Comparison of ENCODE assay signal across 8 mouse cellular contexts in genomic region chrX:140510696-140511429, GRCm38 (mm10). TPM values are rescaled to one million over a fixed set of nuclear protein-coding genes. Genes with fewer than 3 reads are reported as not detected.
DNase-seq lines count a peak whose midpoint lies in the region; ATAC-seq lines count a peak whose summit lies in the region.

No protein-coding gene starts in this region.

- peak overlapping the region; percentile 21; the same call in 1 of the 2 replicates for H3K4me2 ChIP-seq in forebrain, embryonic 14.5 days (ENCODE audit: low read length)
- peak overlapping the region; percentile 54 for H3K4me2 ChIP-seq in heart, embryonic 16.5 days (ENCODE audit: low read depth, low read length)
- H3K4me2 ChIP-seq in liver, embryonic 13.5 days = peak overlapping the region; percentile 23; the same call in 1 of the 2 replicates

- 0 out of 2 replicates have a peak, but pooled peaks cover 5% of the 10 kb centered on the region for H3K27me3 ChIP-seq in forebrain, embryonic 14.5 days (replicated peaks; ENCODE audit: control insufficient read depth, insufficient read depth, low read length)
- H3K27me3 ChIP-seq in heart, embryonic 16.5 days (ENCODE audit: control insufficient read depth, insufficient read depth, low read length) = no peaks in the 10 kb centered on the region; the same call in 1 of the 2 replicates
- no peaks in the 10 kb centered on the region; the same call in 1 of the 2 replicates for H3K27me3 ChIP-seq in liver, embryonic 13.5 days

- no peaks in the 10 kb centered on the region for H3K36me3 ChIP-seq in forebrain, embryonic 14.5 days (ENCODE audit: control insufficient read depth, insufficient read depth, low read length)
- H3K36me3 ChIP-seq in heart, embryonic 16.5 days (ENCODE audit: control insufficient read depth, insufficient read depth) = no peaks in the 10 kb centered on the region
- H3K36me3 ChIP-seq in liver, embryonic 13.5 days = no peaks in the 10 kb centered on the region

- no peaks in the 10 kb centered on the region for H3K4me1 ChIP-seq in forebrain, embryonic 14.5 days (ENCODE audit: control insufficient read depth, insufficient read depth, low read length)
- no peaks in the 10 kb centered on the region for H3K4me1 ChIP-seq in heart, embryonic 16.5 days (ENCODE audit: control insufficient read depth, insufficient read depth, low read length)
- peaks cover 11% of the 10 kb centered on the region for H3K4me1 ChIP-seq in liver, embryonic 13.5 days (replicated peaks)

- ATAC-seq in forebrain, embryonic 14.5 days = no peak
- peak; percentile 76; the same call in 1 of the 2 replicates for ATAC-seq in heart, embryonic 16.5 days (replicated peaks; ENCODE audit: extremely low read depth, insufficient read depth, low FRiP score)
- peak; percentile 41; the same call in 1 of the 2 replicates for ATAC-seq in liver, embryonic 13.5 days (ENCODE audit: low read depth)

- no peak overlapping the region for H3K27ac ChIP-seq in forebrain, embryonic 14.5 days (ENCODE audit: low read depth, low read length)
- H3K27ac ChIP-seq in heart, embryonic 16.5 days (ENCODE audit: low read length) = no peak overlapping the region
- peak overlapping the region; percentile 9; the same call in 1 of the 2 replicates for H3K27ac ChIP-seq in liver, embryonic 13.5 days

- no peak overlapping the region for H3K4me3 ChIP-seq in forebrain, embryonic 14.5 days (ENCODE audit: low read depth, low read length)
- H3K4me3 ChIP-seq in heart, embryonic 16.5 days (ENCODE audit: low read length) = peak overlapping the region; percentile 27
- H3K4me3 ChIP-seq in liver, embryonic 13.5 days (replicated peaks) = no peak overlapping the region

- WGBS in forebrain, embryonic 14.5 days = 40% methylated on average over 24 of the region's 24 CpGs
- WGBS in heart, embryonic 16.5 days = 41% methylated on average over 24 of the region's 24 CpGs
- 37% methylated on average over 24 of the region's 24 CpGs for WGBS in liver, embryonic 13.5 days (ENCODE audit: insufficient replicate concordance)

- DNase-seq in urinary bladder, adult 18-20 months (ENCODE audit: low spot score in 2 of 2) = peak; percentile 44 to 78
- no peak for DNase-seq in urinary bladder, postnatal 10 days (ENCODE audit: low spot score)
- no peak for DNase-seq in forebrain, embryonic 14.5 days (ENCODE audit: low spot score)
- DNase-seq in kidney, postnatal 14 days = peak; percentile 84
- DNase-seq in liver, embryonic 13.5 days = no peak
- peak; percentile 45 to 60 for DNase-seq in monocyte, adult 2 months (ENCODE audit: low read depth in 1 of 2, low spot score in 2 of 2)
- DNase-seq in urinary bladder, adult 2 months (ENCODE audit: low spot score) = peak; percentile 55

- H3K9me3 ChIP-seq in forebrain, embryonic 14.5 days (replicated peaks; ENCODE audit: control insufficient read depth, low read length) = no peaks in the 10 kb centered on the region
- H3K9me3 ChIP-seq in heart, embryonic 16.5 days (replicated peaks; ENCODE audit: control insufficient read depth, low read length) = no peaks in the 10 kb centered on the region
- no peaks in the 10 kb centered on the region for H3K9me3 ChIP-seq in liver, embryonic 13.5 days (replicated peaks)

- H3K9ac ChIP-seq in forebrain, embryonic 14.5 days (ENCODE audit: low read length) = 0 out of 2 replicates have a peak overlapping the region, but pooled peaks have one; percentile 2
- H3K9ac ChIP-seq in heart, embryonic 16.5 days (ENCODE audit: low read length) = peak overlapping the region; percentile 59
- H3K9ac ChIP-seq in liver, embryonic 13.5 days = no peak overlapping the region

RNA-seq across cellular contexts. Expression of gene Prps1, which starts 54.5 kb away (rescaled TPM):
- polyA plus RNA-seq in forebrain, embryonic 14.5 days (2014; fragmentation: Nextera tagmentation; extraction: Ambion mirVana) = 84.8 and 87.1 TPM in 2 replicates
- polyA plus RNA-seq in heart, embryonic 16.5 days (2015; fragmentation: Nextera tagmentation; extraction: Ambion mirVana) = 48.7 and 57.4 TPM in 2 replicates
- polyA plus RNA-seq in liver, embryonic 13.5 days (2015; fragmentation: Nextera tagmentation; extraction: Ambion mirVana) = 50.9 and 58.8 TPM in 2 replicates
- 14.8 and 15.5 TPM in 2 replicates for polyA plus RNA-seq in urinary bladder, adult 2 months (2012; rRNA removed)

Comparison
In these comparisons a context has a peak if more than half of its experiments do, and no peak if none do; other contexts are left out.
1. DNase-seq: peak in urinary bladder, adult 18-20 months (2 of 2), kidney, postnatal 14 days (single experiment), monocyte, adult 2 months (2 of 2) and urinary bladder, adult 2 months (single experiment); none in urinary bladder, postnatal 10 days (single experiment), forebrain, embryonic 14.5 days (single experiment) and liver, embryonic 13.5 days (single experiment).
2. Peak in every context shown above with its lines, with median percentiles within 50 percentile points of each other: H3K4me2 ChIP-seq.